Mouse (Mus musculus) CH12.LX (cell line): ENCODE results near the gene Dnase1l2.

Experiments
- CTCF ChIP-seq, 2 experiments: IDR thresholded peaks in 1 of 2; conservative IDR thresholded peaks in 1 of 2; 2 replicates each; pipeline ENCODE4 v1.5.1; 2011 to 2012; ENCODE audit warnings: low read depth in 2 of 2, low read length in 2 of 2, improper control_type of control experiment in 1 of 2, inconsistent platforms in 1 of 2, mild to moderate bottlenecking in 1 of 2, moderate library complexity in 1 of 2
- ELF1 ChIP-seq: IDR thresholded peaks from 2 replicates; pipeline ENCODE4 v1.6.1; 2014; ENCODE audit warnings: low read depth, mild to moderate bottlenecking, inconsistent platforms, low read length, improper control_type of control experiment
- EP300 ChIP-seq: IDR thresholded peaks from 2 replicates; pipeline ENCODE4 v1.6.1; 2011; ENCODE audit warnings: low read length, improper control_type of control experiment
- HCFC1 ChIP-seq: IDR thresholded peaks from 2 replicates; pipeline ENCODE4 v1.6.1; 2012; ENCODE audit warnings: low read depth, mild to moderate bottlenecking, inconsistent platforms, low read length, improper control_type of control experiment
- IRF4 ChIP-seq: IDR thresholded peaks from 2 replicates; pipeline ENCODE4 v1.6.1; 2014; ENCODE audit warnings: low read depth, mild to moderate bottlenecking, inconsistent platforms, low read length, improper control_type of control experiment
- MAFK ChIP-seq: IDR thresholded peaks from 2 replicates; pipeline ENCODE4 v1.6.1; 2011; ENCODE audit warnings: low read length, improper control_type of control experiment; ENCODE audit not compliant: insufficient replicate concordance
- POLR2A ChIP-seq: IDR thresholded peaks from 2 replicates; pipeline ENCODE4 v1.6.1; 2011; ENCODE audit warnings: low read depth, mild to moderate bottlenecking, improper control_type of control experiment, low read length
- POLR2AphosphoS2 ChIP-seq: IDR thresholded peaks from 2 replicates; pipeline ENCODE4 v1.6.1; 2011; ENCODE audit warnings: low read depth, low read length, improper control_type of control experiment
- RAD21 ChIP-seq: IDR thresholded peaks from 2 replicates; pipeline ENCODE4 v1.6.1; 2011; ENCODE audit warnings: low read depth, mild to moderate bottlenecking, low read length, improper control_type of control experiment, moderate library complexity
- RCOR1 ChIP-seq: conservative IDR thresholded peaks from 2 replicates; pipeline ENCODE4 v1.6.1; 2012; ENCODE audit warnings: low read depth, mild to moderate bottlenecking, inconsistent platforms, low read length, improper control_type of control experiment
- USF1 ChIP-seq: IDR thresholded peaks from 2 replicates; pipeline ENCODE4 v1.6.1; 2014; ENCODE audit warnings: low read depth, mild to moderate bottlenecking, inconsistent platforms, low read length, improper control_type of control experiment
- ZKSCAN1 ChIP-seq: IDR thresholded peaks from 2 replicates; pipeline ENCODE4 v1.6.1; 2012; ENCODE audit warnings: low read depth, inconsistent platforms, low read length, improper control_type of control experiment, borderline replicate concordance

- TF ChIP-seq CTCF (conservative IDR thresholded peaks at IDR 0.05 in 1 of 2, IDR thresholded peaks at IDR 0.05 in 1 of 2; ENCODE audit: low read depth in 2 of 2, low read length in 2 of 2) (no peak), POLR2AphosphoS2 (no peak), IRF4 (no peak), ELF1 (no peak), MAFK (no peak), RAD21 (no peak), USF1 (no peak), EP300 (no peak), POLR2A (no peak), RCOR1 (no peak), HCFC1 (no peak), ZKSCAN1 (no peak)
Measured at GRCm38 (mm10) chr17:24485090-24485860, 42.4 kb upstream of the Dnase1l2 start.
